11 mouse cellular contexts compared by ENCODE assay signal in genomic region chr12:15617312-15617711, GRCm38 (mm10).
DNase-seq lines count a peak whose midpoint lies in the region; ATAC-seq and TF ChIP-seq lines count a peak whose summit lies in the region.
"Had no signal": no experiment of that assay in that cellular context is flagged by ENCODE, and none has a peak within 500 bp of the region (broad histone marks: within the 10 kb centered on the region; RNA-seq: fewer than 3 reads in every experiment).

No protein-coding gene starts in this region.

- H3K4me2 ChIP-seq in intestine, embryonic 14.5 days (ENCODE audit: low read length) = no peak overlapping the region
- no peak overlapping the region for H3K4me2 ChIP-seq in intestine, postnatal 0 days (replicated peaks; ENCODE audit: low read depth)
- H3K4me2 ChIP-seq in heart, embryonic 11.5 days = no peak overlapping the region
- no peak overlapping the region for H3K4me2 ChIP-seq in lung, embryonic 16.5 days (ENCODE audit: low read depth, low read length)
- H3K4me2 ChIP-seq: embryonic facial prominence, embryonic 12.5 days; limb, embryonic 12.5 days had no signal

- 0 out of 2 replicates have a peak overlapping the region, but pooled peaks have one; percentile 33 for H3K27ac ChIP-seq in intestine, embryonic 14.5 days (ENCODE audit: low read depth)
- no peak overlapping the region for H3K27ac ChIP-seq in intestine, postnatal 0 days (ENCODE audit: low read depth, low read length)
- peak overlapping the region; percentile 70 for H3K27ac ChIP-seq in heart, embryonic 11.5 days (ENCODE audit: low read depth, low read length)
- H3K27ac ChIP-seq in lung, embryonic 16.5 days (ENCODE audit: low read length) = 0 out of 2 replicates have a peak overlapping the region, but pooled peaks have one; percentile 17
- H3K27ac ChIP-seq: embryonic facial prominence, embryonic 12.5 days; limb, embryonic 12.5 days had no signal

- H3K9ac ChIP-seq in intestine, embryonic 14.5 days (ENCODE audit: low read length) = no peak overlapping the region
- H3K9ac ChIP-seq in intestine, postnatal 0 days (ENCODE audit: low read depth, low read length) = no peak overlapping the region
- H3K9ac ChIP-seq in heart, embryonic 11.5 days (ENCODE audit: low read depth, low read length) = no peak overlapping the region
- no peak overlapping the region for H3K9ac ChIP-seq in lung, embryonic 16.5 days (ENCODE audit: low read length)
- H3K9ac ChIP-seq: embryonic facial prominence, embryonic 12.5 days; limb, embryonic 12.5 days had no signal

- H3K9me3 ChIP-seq in intestine, embryonic 14.5 days (ENCODE audit: control insufficient read depth, low read length) = no peaks in the 10 kb centered on the region
- H3K9me3 ChIP-seq in intestine, postnatal 0 days (ENCODE audit: control insufficient read depth) = no peaks in the 10 kb centered on the region
- no peaks in the 10 kb centered on the region for H3K9me3 ChIP-seq in heart, embryonic 11.5 days (replicated peaks; ENCODE audit: control insufficient read depth, low read length)
- no peaks in the 10 kb centered on the region for H3K9me3 ChIP-seq in lung, embryonic 16.5 days (ENCODE audit: control insufficient read depth, low read length)
- H3K9me3 ChIP-seq: embryonic facial prominence, embryonic 12.5 days; G1E; limb, embryonic 12.5 days had no signal

- TF ChIP-seq CTCF in intestine, postnatal 0 days (IDR thresholded peaks at IDR 0.05; ENCODE audit: low read depth) = no peak

- ATAC-seq in intestine, embryonic 14.5 days (replicated peaks; ENCODE audit: low FRiP score, low TSS enrichment, low read depth) = no peak
- no peak for ATAC-seq in intestine, postnatal 0 days
- ATAC-seq in heart, embryonic 11.5 days (replicated peaks; ENCODE audit: insufficient number of reproducible peaks, low FRiP score, low TSS enrichment) = peak; percentile 63; the same call in 1 of the 2 replicates
- peak; percentile 47; the same call in 1 of the 2 replicates for ATAC-seq in lung, embryonic 16.5 days (ENCODE audit: low read depth)
- ATAC-seq in erythroblast, adult 5-6 weeks (replicated peaks; ENCODE audit: low FRiP score, poor library complexity, severe bottlenecking) = no peak

- 41% methylated on average over 1 of the region's 1 CpGs for WGBS in intestine, embryonic 14.5 days
- 53% methylated on average over 1 of the region's 1 CpGs for WGBS in intestine, postnatal 0 days
- WGBS in heart, embryonic 11.5 days (ENCODE audit: insufficient replicate concordance) = 25% methylated on average over 1 of the region's 1 CpGs
- WGBS in lung, embryonic 16.5 days = 34% methylated on average over 1 of the region's 1 CpGs

- intact Hi-C loops in left cerebral cortex, postnatal 36 days (cut with DNase I) = no loop called here

- no peaks in the 10 kb centered on the region for H3K36me3 ChIP-seq in intestine, embryonic 14.5 days (ENCODE audit: control insufficient read depth, insufficient read depth, low read length)
- no peaks in the 10 kb centered on the region for H3K36me3 ChIP-seq in intestine, postnatal 0 days (ENCODE audit: control insufficient read depth, insufficient read depth)
- H3K36me3 ChIP-seq in heart, embryonic 11.5 days (ENCODE audit: control insufficient read depth, insufficient read depth, low read length) = no peaks in the 10 kb centered on the region
- no peaks in the 10 kb centered on the region for H3K36me3 ChIP-seq in lung, embryonic 16.5 days (ENCODE audit: control insufficient read depth, insufficient read depth, low read length)
- H3K36me3 ChIP-seq: embryonic facial prominence, embryonic 12.5 days; G1E; limb, embryonic 12.5 days had no signal

- H3K27me3 ChIP-seq in intestine, embryonic 14.5 days (replicated peaks; ENCODE audit: control insufficient read depth, insufficient read depth, low read length) = no peaks in the 10 kb centered on the region
- H3K27me3 ChIP-seq in intestine, postnatal 0 days (replicated peaks; ENCODE audit: control insufficient read depth, insufficient read depth, low read length) = no peaks in the 10 kb centered on the region
- H3K27me3 ChIP-seq in heart, embryonic 11.5 days (ENCODE audit: control insufficient read depth, insufficient read depth, low read length) = no peaks in the 10 kb centered on the region
- H3K27me3 ChIP-seq in lung, embryonic 16.5 days (ENCODE audit: control insufficient read depth, insufficient read depth, low read depth, low read length) = no peaks in the 10 kb centered on the region
- H3K27me3 ChIP-seq: embryonic facial prominence, embryonic 12.5 days; limb, embryonic 12.5 days had no signal

- no peak overlapping the region for H3K4me3 ChIP-seq in intestine, embryonic 14.5 days (ENCODE audit: low read depth, low read length)
- H3K4me3 ChIP-seq in intestine, postnatal 0 days (ENCODE audit: low read depth, low read length) = no peak overlapping the region
- no peak overlapping the region for H3K4me3 ChIP-seq in heart, embryonic 11.5 days (ENCODE audit: low read depth, low read length)
- H3K4me3 ChIP-seq in lung, embryonic 16.5 days (ENCODE audit: low read length) = no peak overlapping the region
- H3K4me3 ChIP-seq: embryonic facial prominence, embryonic 12.5 days; limb, embryonic 12.5 days had no signal

- no peaks in the 10 kb centered on the region for H3K4me1 ChIP-seq in intestine, embryonic 14.5 days (replicated peaks; ENCODE audit: control insufficient read depth, insufficient read depth, low read length)
- no peaks in the 10 kb centered on the region for H3K4me1 ChIP-seq in intestine, postnatal 0 days (replicated peaks; ENCODE audit: control insufficient read depth, insufficient read depth, low read length)
- no peaks in the 10 kb centered on the region for H3K4me1 ChIP-seq in heart, embryonic 11.5 days (ENCODE audit: control insufficient read depth, insufficient read depth, low read length)
- no peaks in the 10 kb centered on the region for H3K4me1 ChIP-seq in lung, embryonic 16.5 days (replicated peaks; ENCODE audit: control insufficient read depth, insufficient read depth, low read length)
- H3K4me1 ChIP-seq: embryonic facial prominence, embryonic 12.5 days; limb, embryonic 12.5 days had no signal

- no peak for DNase-seq in intestine, embryonic 14.5 days (ENCODE audit: low spot score)
- peak; percentile 16 for DNase-seq in adrenal gland, postnatal 25 days
- DNase-seq in left cerebral cortex, adult 8-10 months (ENCODE audit: low spot score in 2 of 2) = no peak
- no peak for DNase-seq in left cerebral cortex, postnatal 36 days (ENCODE audit: low spot score in 2 of 2)

Comparison
In these comparisons a context has a peak if more than half of its experiments do, and no peak if none do; other contexts are left out.
1. ATAC-seq: peak in heart, embryonic 11.5 days (single experiment) and lung, embryonic 16.5 days (single experiment); none in intestine, embryonic 14.5 days (single experiment), intestine, postnatal 0 days (single experiment) and erythroblast, adult 5-6 weeks (single experiment).